Mouse (Mus musculus): ENCODE data around the gene Nfasc. TPM values are rescaled to one million over a fixed set of nuclear protein-coding genes. Genes with fewer than 3 reads are reported as not detected.

Nfasc gene
- polyA plus RNA-seq, 1 experiment from 2014 or later: 0.46 TPM

- Histone ChIP-seq H3K4me3 (no peak overlapping the region), H3K27ac (ENCODE audit: poor library complexity, severe bottlenecking) (no peak overlapping the region), H3K27me3 (replicated peaks) (0 out of 2 replicates have a peak, but pooled peaks cover 4% of the 10 kb centered on the region), H3K4me2 (no peak overlapping the region), H3K9me3 (replicated peaks) (no peaks in the 10 kb centered on the region), H3K4me1 (replicated peaks) (no peaks in the 10 kb centered on the region), H3K36me3 (no peaks in the 10 kb centered on the region), H3K9ac (no peak overlapping the region)
- 45% methylated on average over 9 of the region's 9 CpGs for WGBS
- ATAC-seq (ENCODE audit: insufficient number of reproducible peaks, low FRiP score): no peak
These were observed 47.6 kb downstream of the Nfasc start for GRCm38 (mm10) chr1:132694007-132694406.

DNA sequence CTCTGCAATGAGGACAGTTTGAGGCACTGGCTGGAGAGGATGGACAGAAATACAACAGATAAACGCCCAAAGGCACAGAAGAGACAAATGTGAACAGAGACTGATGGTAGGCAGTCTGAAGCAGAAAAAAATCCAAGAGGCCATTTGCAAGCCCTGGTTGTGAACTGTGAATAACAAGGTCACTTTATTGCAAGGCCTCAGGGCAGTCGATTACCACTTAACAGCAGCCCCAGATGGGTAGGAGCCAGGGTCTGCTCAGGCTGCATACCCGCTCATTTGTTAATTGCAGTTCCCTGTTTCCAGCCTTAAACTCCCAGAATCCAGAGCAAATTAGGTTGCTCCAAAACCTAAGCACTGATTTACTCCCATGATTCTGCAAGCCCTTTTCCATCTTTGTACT, 52.4 kb downstream of the Nfasc start:
- no peak overlapping the region for H3K4me2 ChIP-seq
- H3K27me3 ChIP-seq (replicated peaks): 0 out of 2 replicates have a peak, but pooled peaks cover 8% of the 10 kb centered on the region
- H3K9me3 ChIP-seq (replicated peaks): no peaks in the 10 kb centered on the region
- H3K27ac ChIP-seq (ENCODE audit: poor library complexity, severe bottlenecking): no peak overlapping the region
- no peak overlapping the region for H3K9ac ChIP-seq
- WGBS: 64% methylated on average over 3 of the region's 3 CpGs
- H3K4me1 ChIP-seq (replicated peaks): no peaks in the 10 kb centered on the region
- no peak for ATAC-seq (ENCODE audit: insufficient number of reproducible peaks, low FRiP score)
- H3K4me3 ChIP-seq: no peak overlapping the region
- no peaks in the 10 kb centered on the region for H3K36me3 ChIP-seq

GRCm38 (mm10) chr1:132678935-132679334, 62.7 kb downstream of the Nfasc start:
- no peak for ATAC-seq (ENCODE audit: insufficient number of reproducible peaks, low FRiP score)
- Histone ChIP-seq H3K27me3 (replicated peaks) (peaks cover 4% of the 10 kb centered on the region; the same call in 1 of the 2 replicates), H3K4me2 (no peak overlapping the region), H3K4me3 (no peak overlapping the region), H3K36me3 (no peaks in the 10 kb centered on the region), H3K9ac (no peak overlapping the region), H3K27ac (ENCODE audit: poor library complexity, severe bottlenecking) (no peak overlapping the region), H3K9me3 (replicated peaks) (0 out of 2 replicates have a peak, but pooled peaks cover 5% of the 10 kb centered on the region), H3K4me1 (replicated peaks) (no peaks in the 10 kb centered on the region)
- 80% methylated on average over 12 of the region's 12 CpGs for WGBS

GRCm38 (mm10) chr1:132678076-132678475, 63.5 kb downstream of the Nfasc start:
- Histone ChIP-seq H3K4me2 (no peak overlapping the region), H3K27me3 (replicated peaks) (peaks cover 4% of the 10 kb centered on the region; the same call in 1 of the 2 replicates), H3K4me1 (replicated peaks) (no peaks in the 10 kb centered on the region), H3K4me3 (no peak overlapping the region), H3K27ac (ENCODE audit: poor library complexity, severe bottlenecking) (no peak overlapping the region), H3K36me3 (no peaks in the 10 kb centered on the region), H3K9me3 (replicated peaks) (0 out of 2 replicates have a peak, but pooled peaks cover 3% of the 10 kb centered on the region), H3K9ac (no peak overlapping the region)
- no peak for ATAC-seq (ENCODE audit: insufficient number of reproducible peaks, low FRiP score)
- WGBS: 36% methylated on average over 5 of the region's 5 CpGs

GRCm38 (mm10) chr1:132672704-132673103, 68.9 kb downstream of the Nfasc start:
- no peak for ATAC-seq (ENCODE audit: insufficient number of reproducible peaks, low FRiP score)
- H3K4me2 ChIP-seq: no peak overlapping the region
- H3K27ac ChIP-seq (ENCODE audit: poor library complexity, severe bottlenecking): no peak overlapping the region
- no peak overlapping the region for H3K4me3 ChIP-seq
- H3K9ac ChIP-seq: no peak overlapping the region
- H3K36me3 ChIP-seq: no peaks in the 10 kb centered on the region
- 75% methylated on average over 3 of the region's 3 CpGs for WGBS
- H3K9me3 ChIP-seq (replicated peaks): no peaks in the 10 kb centered on the region
- H3K4me1 ChIP-seq (replicated peaks): no peaks in the 10 kb centered on the region
- peaks cover 4% of the 10 kb centered on the region; the same call in 1 of the 2 replicates for H3K27me3 ChIP-seq (replicated peaks)

DNA sequence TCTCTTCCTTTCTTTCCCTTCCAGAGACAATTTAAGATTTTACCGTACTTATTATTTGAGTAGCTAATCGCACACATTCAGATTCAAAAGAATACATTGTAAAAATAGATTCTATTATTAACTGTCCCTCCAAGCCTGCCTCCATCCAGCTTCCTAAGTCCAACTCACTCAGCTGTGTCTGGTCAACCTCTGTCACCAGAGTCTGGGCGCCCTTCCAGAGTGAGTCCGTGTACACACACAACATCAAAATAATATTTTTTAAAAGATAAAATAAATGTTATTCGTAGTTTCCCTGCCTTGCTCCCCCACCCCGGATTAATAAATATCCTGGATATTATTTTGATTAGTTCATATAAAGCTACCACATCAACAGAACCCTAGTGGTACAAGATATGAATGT, 72.4 kb downstream of the Nfasc start:
- H3K4me3 ChIP-seq: no peak overlapping the region
- H3K4me1 ChIP-seq (replicated peaks): no peaks in the 10 kb centered on the region
- WGBS: 77% methylated on average over 6 of the region's 6 CpGs
- no peak overlapping the region for H3K27ac ChIP-seq (ENCODE audit: poor library complexity, severe bottlenecking)
- H3K9me3 ChIP-seq (replicated peaks): no peaks in the 10 kb centered on the region
- H3K36me3 ChIP-seq: no peaks in the 10 kb centered on the region
- H3K27me3 ChIP-seq (replicated peaks): no peaks in the 10 kb centered on the region
- no peak overlapping the region for H3K9ac ChIP-seq
- no peak overlapping the region for H3K4me2 ChIP-seq
- no peak for ATAC-seq (ENCODE audit: insufficient number of reproducible peaks, low FRiP score)

GRCm38 (mm10) chr1:132660354-132660753, 81.2 kb downstream of the Nfasc start:
- Histone ChIP-seq H3K9me3 (replicated peaks) (no peaks in the 10 kb centered on the region), H3K9ac (no peak overlapping the region), H3K4me1 (replicated peaks) (no peaks in the 10 kb centered on the region), H3K36me3 (no peaks in the 10 kb centered on the region), H3K4me2 (no peak overlapping the region), H3K27ac (ENCODE audit: poor library complexity, severe bottlenecking) (no peak overlapping the region), H3K4me3 (no peak overlapping the region), H3K27me3 (replicated peaks) (0 out of 2 replicates have a peak, but pooled peaks cover 12% of the 10 kb centered on the region)
- WGBS: 35% methylated on average over 4 of the region's 4 CpGs
- ATAC-seq (ENCODE audit: insufficient number of reproducible peaks, low FRiP score): no peak

GRCm38 (mm10) chr1:132659604-132660003, 82.0 kb downstream of the Nfasc start:
- H3K36me3 ChIP-seq: no peaks in the 10 kb centered on the region
- WGBS: 9% methylated on average over 3 of the region's 3 CpGs

DNA sequence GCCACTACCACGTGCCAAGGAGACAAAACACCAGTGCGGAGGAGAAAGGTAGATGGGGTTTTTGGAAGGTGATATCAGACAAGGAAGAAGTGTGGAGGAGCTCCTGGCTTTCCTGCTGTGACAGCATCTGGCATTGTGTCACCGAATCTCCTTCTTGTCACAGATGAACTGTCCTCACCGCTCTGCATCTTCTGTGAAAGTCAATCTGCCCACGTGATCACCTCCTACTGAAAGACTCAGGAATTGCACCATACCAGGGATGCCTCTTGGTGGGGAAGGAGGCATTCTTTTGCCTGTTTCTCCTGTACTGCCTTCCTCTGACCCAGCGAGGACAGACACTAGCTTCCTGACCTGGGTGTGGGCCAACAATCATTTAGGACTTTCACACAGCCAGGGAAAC, 86.0 kb downstream of the Nfasc start:
- no peak overlapping the region for H3K4me3 ChIP-seq
- H3K27me3 ChIP-seq (replicated peaks): peaks cover 10% of the 10 kb centered on the region; the same call in 1 of the 2 replicates
- no peak for ATAC-seq (ENCODE audit: insufficient number of reproducible peaks, low FRiP score)
- H3K4me2 ChIP-seq: no peak overlapping the region
- H3K9me3 ChIP-seq (replicated peaks): no peaks in the 10 kb centered on the region
- H3K4me1 ChIP-seq (replicated peaks): no peaks in the 10 kb centered on the region
- H3K36me3 ChIP-seq: no peaks in the 10 kb centered on the region
- 57% methylated on average over 6 of the region's 6 CpGs for WGBS
- no peak overlapping the region for H3K27ac ChIP-seq (ENCODE audit: poor library complexity, severe bottlenecking)
- H3K9ac ChIP-seq: no peak overlapping the region

More at GRCm38 (mm10) chr1:132659604-132660003, 82.0 kb downstream of the Nfasc start:
- no peak overlapping the region for H3K9ac ChIP-seq
- no peaks in the 10 kb centered on the region for H3K9me3 ChIP-seq (replicated peaks)
- no peak overlapping the region for H3K27ac ChIP-seq (ENCODE audit: poor library complexity, severe bottlenecking)
- no peak overlapping the region for H3K4me3 ChIP-seq
- 0 out of 2 replicates have a peak, but pooled peaks cover 12% of the 10 kb centered on the region for H3K27me3 ChIP-seq (replicated peaks)
- no peaks in the 10 kb centered on the region for H3K4me1 ChIP-seq (replicated peaks)
- H3K4me2 ChIP-seq: no peak overlapping the region
- ATAC-seq (ENCODE audit: insufficient number of reproducible peaks, low FRiP score): no peak

- H3K27ac ChIP-seq (ENCODE audit: poor library complexity, severe bottlenecking): no peak overlapping the region
- WGBS: 69% methylated on average over 9 of the region's 9 CpGs
- no peaks in the 10 kb centered on the region for H3K9me3 ChIP-seq (replicated peaks)
- no peak overlapping the region for H3K4me2 ChIP-seq
- peaks cover 11% of the 10 kb centered on the region; the same call in 1 of the 2 replicates for H3K27me3 ChIP-seq (replicated peaks)
- H3K4me1 ChIP-seq (replicated peaks): no peaks in the 10 kb centered on the region
- H3K9ac ChIP-seq: no peak overlapping the region
- H3K36me3 ChIP-seq: no peaks in the 10 kb centered on the region
- H3K4me3 ChIP-seq: no peak overlapping the region
- ATAC-seq (ENCODE audit: insufficient number of reproducible peaks, low FRiP score): no peak
These were observed 86.8 kb downstream of the Nfasc start for GRCm38 (mm10) chr1:132654769-132655168.

DNA sequence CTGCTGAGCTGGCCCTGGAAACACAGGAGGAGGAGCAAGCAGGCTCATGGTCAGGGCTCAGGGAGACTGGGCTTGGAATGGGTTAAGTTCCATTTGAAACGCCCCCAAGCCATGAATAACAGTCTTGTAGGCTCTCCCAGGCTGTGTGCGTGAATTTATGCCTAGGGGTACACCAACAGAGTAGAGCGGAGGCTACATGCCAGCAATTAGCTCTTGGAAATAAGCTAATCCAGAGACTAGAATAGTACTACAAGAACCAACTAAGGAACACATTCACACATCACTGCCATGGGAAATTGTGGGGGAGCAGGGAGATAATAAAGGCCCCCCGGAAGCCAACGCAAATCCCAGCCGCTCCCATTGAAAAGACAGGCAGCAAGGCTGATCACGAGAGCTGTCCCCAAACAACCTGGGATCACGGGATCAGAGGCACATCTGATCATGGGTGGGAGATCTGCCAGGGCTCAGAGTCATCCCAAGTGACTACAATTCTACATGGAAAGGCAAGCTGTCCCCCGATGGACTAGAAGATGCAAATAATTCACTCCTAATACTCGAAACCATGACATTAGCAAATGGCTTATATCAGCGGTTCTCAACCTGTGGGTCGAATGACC, 87.6 kb downstream of the Nfasc start:
- H3K4me3 ChIP-seq: no peak overlapping the region
- no peaks in the 10 kb centered on the region for H3K4me1 ChIP-seq (replicated peaks)
- peaks cover 15% of the 10 kb centered on the region for H3K27me3 ChIP-seq (replicated peaks)
- no peak for ATAC-seq (ENCODE audit: insufficient number of reproducible peaks, low FRiP score)
- 80% methylated on average over 12 of the region's 12 CpGs for WGBS
- no peak overlapping the region for H3K27ac ChIP-seq (ENCODE audit: poor library complexity, severe bottlenecking)
- H3K9me3 ChIP-seq (replicated peaks): no peaks in the 10 kb centered on the region
- H3K36me3 ChIP-seq: no peaks in the 10 kb centered on the region
- H3K9ac ChIP-seq: no peak overlapping the region
- no peak overlapping the region for H3K4me2 ChIP-seq

GRCm38 (mm10) chr1:132653161-132653560, 88.4 kb downstream of the Nfasc start:
- no peaks in the 10 kb centered on the region for H3K4me1 ChIP-seq (replicated peaks)
- ATAC-seq (ENCODE audit: insufficient number of reproducible peaks, low FRiP score): no peak
- no peak overlapping the region for H3K9ac ChIP-seq
- H3K27ac ChIP-seq (ENCODE audit: poor library complexity, severe bottlenecking): no peak overlapping the region
- H3K4me3 ChIP-seq: no peak overlapping the region
- no peaks in the 10 kb centered on the region for H3K36me3 ChIP-seq
- H3K9me3 ChIP-seq (replicated peaks): no peaks in the 10 kb centered on the region
- peaks cover 15% of the 10 kb centered on the region for H3K27me3 ChIP-seq (replicated peaks)
- no peak overlapping the region for H3K4me2 ChIP-seq
- 73% methylated on average over 9 of the region's 9 CpGs for WGBS

Measured in heart, embryonic 12.5 days (tissue).